Mouse (Mus musculus) liver, postnatal 0 days (tissue): ENCODE measurements around the gene Klhl7.

ENCODE experiments used
- CTCF ChIP-seq: sonication (generic); IDR thresholded peaks from 2 replicates; pipeline ENCODE4 v1.5.1; 2016; ENCODE audit warnings: antibody characterized with exemption, low read depth
- EP300 ChIP-seq: IDR thresholded peaks from 2 replicates; pipeline ENCODE4 v1.6.1; 2016; ENCODE audit warnings: antibody characterized with exemption, low read depth, mild to moderate bottlenecking

GRCm38 (mm10) chr5:24107740-24108098 lies 7.3 kb downstream of the Klhl7 start:
- TF ChIP-seq CTCF (no peak), EP300 (no peak)
